Mouse (Mus musculus) B cell, adult 67 days (primary cell): ENCODE results near the gene Atp6ap2. TPM values are rescaled to one million over a fixed set of nuclear protein-coding genes. Genes with fewer than 3 reads are reported as not detected.

ENCODE experiments used
- total RNA-seq, 2 experiments: library from RNA; stranded (reverse); gene quantifications; 4 replicates each; pipeline ENCODE4 v1.2.4; 2023

Atp6ap2 gene
- 10 to 100 TPM; 56.8 to 62.9 TPM for total RNA-seq

DNA sequence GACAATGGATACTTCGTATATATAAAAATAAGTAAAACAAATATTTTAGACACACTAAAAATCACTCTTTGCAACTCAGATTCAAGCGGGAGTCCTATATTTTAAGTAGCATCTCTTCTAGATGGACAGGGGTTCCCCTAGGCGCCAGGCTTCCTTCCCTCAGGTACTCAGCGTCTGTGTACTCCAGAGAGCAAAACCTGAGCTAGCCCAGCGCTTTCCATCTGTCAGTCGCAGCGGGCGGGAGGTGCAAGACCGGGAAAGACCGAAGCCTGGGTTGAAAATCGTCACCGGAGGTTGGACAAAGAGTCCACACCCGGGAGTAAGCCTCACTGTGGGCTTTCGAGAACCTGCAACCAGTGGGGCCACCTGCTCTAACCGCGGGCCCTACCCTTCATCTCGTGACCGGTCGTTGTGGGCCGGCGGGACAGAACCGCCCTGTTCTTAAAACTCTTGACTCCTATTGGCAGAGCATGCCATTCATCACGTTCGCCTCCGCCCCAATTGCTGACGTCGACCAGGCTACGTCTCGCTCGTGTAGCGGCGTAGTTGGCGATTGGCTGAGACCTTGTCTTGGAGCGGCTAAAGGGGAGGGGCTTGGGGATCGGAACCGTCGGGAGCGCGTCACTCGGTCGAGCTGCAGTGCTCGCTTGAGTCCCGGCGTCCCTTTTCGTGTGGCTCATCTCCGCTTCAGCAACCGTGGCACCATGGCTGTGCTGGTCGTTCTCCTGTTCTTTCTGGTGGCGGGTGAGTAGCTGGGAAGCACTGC lies at the start of gene Atp6ap2:
Gene Atp6ap2 (plus strand): TSS at position 610 of the 766 bp plus-strand sequence.

Other genes with a start within 250 kb of the Atp6ap2 start
- 10 to 100 TPM; 22.3 to 32.4 TPM for gene 1810030O07Rik, start 85.9 kb downstream of the Atp6ap2 start, total RNA-seq
- gene Med14, start 174.3 kb downstream of the Atp6ap2 start, total RNA-seq = 10 to 100 TPM; 45.5 to 46.5 TPM